Mouse (Mus musculus) large intestine, adult 2 months (tissue): ENCODE measurements around the gene Olfr790. TPM values are rescaled to one million over a fixed set of nuclear protein-coding genes. Genes with fewer than 3 reads are reported as not detected.

Experiments used
- DNase-seq: peaks from one replicate; pipeline ENCODE4 v3.0.0-alpha.2; 2012; ENCODE audit warnings: low read depth, low spot score
- WGBS: fragments of 180-500 bp; shearing (Covaris S2); methylation state at CpG from one replicate; pipeline ENCODE4 v1.1.7; 2018; 5-methylcytosine and 5-hydroxymethylcytosine counted together
- polyA plus RNA-seq: library from polyadenylated mRNA; depleted of rRNA; stranded (reverse); fragments of >200 nt; gene quantifications from 2 replicates; pipeline ENCODE4 v1.2.3, GENCODE M21; 2012; rRNA removed

Gene Olfr790
- polyA plus RNA-seq, result not detected in 2 replicates

DNA sequence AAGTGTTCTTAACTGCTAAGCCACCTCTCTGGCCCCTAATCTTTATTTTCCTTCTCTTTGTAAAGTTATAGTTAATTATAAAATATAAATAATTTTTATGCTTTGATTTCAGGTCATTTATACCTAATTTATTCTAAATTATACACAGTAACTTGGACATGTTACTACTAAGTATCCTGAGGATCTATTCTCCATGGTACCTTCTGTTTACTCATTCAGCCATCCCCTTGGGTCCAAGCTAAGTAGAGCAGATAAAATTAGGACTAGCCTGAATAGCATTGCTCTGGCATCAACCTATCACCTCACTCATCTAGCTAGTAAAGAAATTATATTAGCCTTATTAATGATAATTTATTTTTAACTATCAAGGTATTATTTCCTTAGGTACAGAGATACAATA, at the start of gene Olfr790:
Gene Olfr790, plus strand, starts transcription at position 301 of the 400 bp plus-strand sequence.
- no peak for DNase-seq

GRCm38 (mm10) chr10:129461562-129461961, 36.7 kb upstream of the Olfr790 start, which contains the start of gene Olfr787:
Olfr787 (plus strand) TSS chr10:129461862.
- WGBS, result 74% methylated on average over 3 of the region's 3 CpGs
- DNase-seq, result no peak

DNA sequence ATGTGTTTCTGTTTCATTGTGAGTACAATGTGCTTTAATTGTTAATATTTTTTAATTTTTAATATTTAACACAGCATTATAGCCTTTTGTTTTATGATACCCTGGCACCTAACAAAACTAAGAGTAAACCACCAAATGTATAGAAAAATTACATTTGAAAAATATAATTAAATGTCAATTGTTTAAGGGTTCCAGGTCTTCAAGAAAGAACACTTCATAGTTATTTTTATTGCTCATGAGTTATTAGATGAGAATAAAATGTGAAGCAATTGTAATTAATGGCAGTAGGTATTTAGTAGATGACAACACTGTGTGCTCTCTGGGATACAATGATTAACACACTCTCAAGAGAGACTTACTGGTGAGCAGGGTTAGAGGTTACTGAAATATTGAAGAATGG, 27.6 kb upstream of the Olfr790 start, which contains the start of gene Olfr788:
Gene Olfr788, plus strand, starts transcription at position 301 of the 400 bp plus-strand sequence.
- no peak for DNase-seq

- DNase-seq, result no peak
- 55% methylated on average over 2 of the region's 2 CpGs for WGBS
Observed at GRCm38 (mm10) chr10:129473256-129473655, 25.0 kb upstream of the Olfr790 start.

- no peak for DNase-seq
Observed at GRCm38 (mm10) chr10:129473723-129474122, 24.6 kb upstream of the Olfr790 start.

DNA sequence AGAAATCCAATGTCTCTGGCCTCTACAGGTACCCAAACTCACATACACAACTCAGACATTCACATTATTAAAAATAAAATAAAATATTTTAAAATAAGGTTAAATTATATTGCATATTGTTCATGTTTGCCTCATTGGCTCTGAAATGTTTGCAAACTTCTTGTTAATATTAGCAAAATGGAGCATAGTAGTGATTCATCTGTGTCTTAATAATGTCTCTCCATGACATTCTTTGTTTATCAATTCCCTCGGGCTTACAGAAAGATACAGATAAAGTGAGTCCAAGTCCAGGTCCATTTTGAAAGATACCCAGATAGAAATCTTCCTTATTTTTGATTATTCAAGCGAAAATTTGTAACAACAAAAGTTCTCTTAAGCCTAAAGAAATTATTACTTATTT, 13.8 kb upstream of the Olfr790 start, which contains the start of gene Olfr789:
Gene Olfr789, plus strand, starts transcription at position 301 of the 400 bp plus-strand sequence.
- no peak for DNase-seq
- 50% methylated on average over 2 of the region's 2 CpGs for WGBS

DNA sequence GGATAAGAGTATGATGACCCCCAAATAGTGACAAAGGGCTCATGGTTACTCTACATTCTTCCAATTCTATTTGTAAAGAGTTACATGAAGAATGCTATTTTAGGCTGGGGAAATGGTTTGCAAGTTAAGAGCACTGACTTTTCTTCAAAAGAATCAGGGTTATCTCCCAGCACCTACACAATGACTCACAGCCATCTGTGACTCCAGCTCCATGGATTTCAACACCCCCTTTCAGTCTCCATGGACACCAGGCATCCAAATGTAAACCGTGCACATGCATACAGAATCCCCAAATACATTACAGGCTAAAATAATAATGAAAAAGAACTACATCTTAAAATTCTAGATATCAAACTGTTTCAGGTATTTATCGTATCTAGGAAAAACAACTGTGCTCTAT, 8.2 kb upstream of the Olfr790 start:
- no peak for DNase-seq
- 70% methylated on average over 2 of the region's 2 CpGs for WGBS

DNA sequence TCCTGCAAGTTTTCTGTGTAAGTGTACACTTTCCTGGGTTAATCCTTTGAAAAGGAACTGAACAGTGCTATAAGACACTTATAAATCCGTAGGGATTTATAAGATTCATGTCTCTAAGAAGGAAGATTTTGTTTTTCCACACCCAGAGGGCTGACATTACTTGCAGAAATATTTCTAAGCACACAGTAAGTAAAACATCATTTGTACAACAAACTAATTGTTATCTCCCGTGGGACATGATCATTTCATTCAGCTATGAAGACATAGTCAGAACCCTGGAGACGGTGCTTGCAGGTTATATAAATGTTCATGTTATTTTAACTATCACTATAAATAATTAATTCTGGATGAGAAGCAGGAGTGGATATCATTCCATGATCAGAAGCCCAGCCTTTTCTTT, 23.2 kb downstream of the Olfr790 start, which contains the start of gene Olfr791:
Gene Olfr791, plus strand, starts transcription at position 301 of the 400 bp plus-strand sequence.
- WGBS, result 64% methylated on average over 3 of the region's 3 CpGs
- no peak for DNase-seq

- DNase-seq, result no peak
- 73% methylated on average over 1 of the region's 1 CpGs for WGBS
Observed at GRCm38 (mm10) chr10:129538862-129539261, 40.6 kb downstream of the Olfr790 start, which contains the start of gene Olfr792. Olfr792 (plus strand) TSS chr10:129539162.

- no peak for DNase-seq
- 63% methylated on average over 1 of the region's 1 CpGs for WGBS
Observed at GRCm38 (mm10) chr10:129549354-129549753, 51.1 kb downstream of the Olfr790 start.

Other genes starting within 250 kb of the Olfr790 start
- gene Olfr776, start 239.4 kb upstream of the Olfr790 start, polyA plus RNA-seq, result not detected in 2 replicates
- not detected in 2 replicates for gene Olfr777, start 227.0 kb upstream of the Olfr790 start, polyA plus RNA-seq
- not detected in 2 replicates for gene Olfr780, start 180.4 kb upstream of the Olfr790 start, polyA plus RNA-seq
- not detected in 2 replicates for gene Olfr781, start 169.6 kb upstream of the Olfr790 start, polyA plus RNA-seq
- gene Olfr782, start 149.6 kb upstream of the Olfr790 start, polyA plus RNA-seq, result not detected in 2 replicates
- 0.04 and 0.08 TPM in 2 replicates for gene Olfr784, start 114.4 kb upstream of the Olfr790 start, polyA plus RNA-seq
- not detected in 2 replicates for gene Olfr785, start 93.1 kb upstream of the Olfr790 start, polyA plus RNA-seq
- gene Olfr786, start 71.2 kb upstream of the Olfr790 start, polyA plus RNA-seq, result not detected in 2 replicates
- not detected in 2 replicates for gene Olfr787, start 36.6 kb upstream of the Olfr790 start, polyA plus RNA-seq
- gene Olfr788, start 27.5 kb upstream of the Olfr790 start, polyA plus RNA-seq, result not detected in 2 replicates
- not detected in 2 replicates for gene Olfr789, start 13.7 kb upstream of the Olfr790 start, polyA plus RNA-seq
- not detected in 2 replicates for gene Olfr791, start 23.3 kb downstream of the Olfr790 start, polyA plus RNA-seq
- not detected in 2 replicates for gene Olfr792, start 40.7 kb downstream of the Olfr790 start, polyA plus RNA-seq
- gene Olfr794, start 69.2 kb downstream of the Olfr790 start, polyA plus RNA-seq, result not detected in 2 replicates
- gene Olfr796, start 114.1 kb downstream of the Olfr790 start, polyA plus RNA-seq, result not detected in 2 replicates
- not detected in 2 replicates for gene Olfr798, start 129.4 kb downstream of the Olfr790 start, polyA plus RNA-seq
- not detected in 2 replicates for gene Olfr799, start 139.0 kb downstream of the Olfr790 start, polyA plus RNA-seq
- gene Olfr800, start 159.2 kb downstream of the Olfr790 start, polyA plus RNA-seq, result not detected in 2 replicates
- gene Olfr801, start 175.4 kb downstream of the Olfr790 start, polyA plus RNA-seq, result not detected in 2 replicates
- gene Olfr802, start 189.7 kb downstream of the Olfr790 start, polyA plus RNA-seq, result not detected in 2 replicates
- gene Olfr803, start 195.8 kb downstream of the Olfr790 start, polyA plus RNA-seq, result not detected in 2 replicates
- not detected in 2 replicates for gene Olfr804, start 204.7 kb downstream of the Olfr790 start, polyA plus RNA-seq
- not detected in 2 replicates for gene Olfr805, start 230.9 kb downstream of the Olfr790 start, polyA plus RNA-seq
- gene Olfr806, start 243.4 kb downstream of the Olfr790 start, polyA plus RNA-seq, result not detected in 2 replicates